Mouse (Mus musculus) spleen, adult 12 weeks (tissue): ENCODE measurements at regions not wholly inside any gene's neighbourhood (a gene's known extent, or its start where the extent isn't known, plus 50 kb on each side); places are given as distances from the start of the nearest gene placed in this dataset.

Experiments used
- DNase-seq: peaks from one replicate; pipeline ENCODE4 v3.0.0; 2022; ENCODE audit warnings: low spot score

DNA sequence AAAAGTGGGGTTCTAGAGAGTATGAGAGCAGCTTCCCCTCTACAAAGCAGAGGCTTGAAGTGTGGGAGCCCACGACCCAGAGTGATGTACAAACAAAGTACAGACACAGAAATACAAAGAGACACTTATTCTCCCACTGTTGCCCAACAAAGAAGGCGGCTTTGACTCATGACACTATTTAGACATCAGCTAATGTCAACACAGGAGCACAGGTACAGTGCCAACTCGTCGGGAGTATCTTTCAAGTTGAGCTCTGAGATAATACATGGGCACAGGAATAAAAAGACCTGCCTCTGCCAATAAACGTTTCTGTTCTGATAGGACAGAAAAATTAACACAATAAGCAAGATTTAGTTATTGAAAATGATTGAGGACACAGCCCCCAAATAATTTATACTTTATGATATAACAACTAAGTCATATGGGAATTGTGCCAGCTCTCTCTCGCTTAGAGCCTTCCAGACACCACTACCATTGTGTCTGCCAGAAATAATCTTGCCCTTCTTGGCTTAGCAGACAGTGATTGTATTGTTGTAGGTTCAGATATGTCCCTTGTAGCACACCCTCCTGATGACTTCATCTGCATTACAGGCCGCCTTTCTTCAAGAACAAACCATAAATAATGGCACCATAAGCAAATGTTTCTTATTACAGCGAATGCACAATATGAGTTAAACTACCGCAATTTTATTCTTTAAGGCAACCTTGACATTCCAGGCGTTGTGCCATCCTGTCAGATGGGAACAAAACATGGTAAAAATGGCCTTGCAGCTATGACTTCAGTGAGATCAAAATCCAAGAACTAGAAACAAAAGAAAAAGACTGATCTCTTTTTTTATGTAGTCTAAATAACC lies 561.1 kb downstream of the Adgrl2 start:
- DNase-seq: no peak

DNA sequence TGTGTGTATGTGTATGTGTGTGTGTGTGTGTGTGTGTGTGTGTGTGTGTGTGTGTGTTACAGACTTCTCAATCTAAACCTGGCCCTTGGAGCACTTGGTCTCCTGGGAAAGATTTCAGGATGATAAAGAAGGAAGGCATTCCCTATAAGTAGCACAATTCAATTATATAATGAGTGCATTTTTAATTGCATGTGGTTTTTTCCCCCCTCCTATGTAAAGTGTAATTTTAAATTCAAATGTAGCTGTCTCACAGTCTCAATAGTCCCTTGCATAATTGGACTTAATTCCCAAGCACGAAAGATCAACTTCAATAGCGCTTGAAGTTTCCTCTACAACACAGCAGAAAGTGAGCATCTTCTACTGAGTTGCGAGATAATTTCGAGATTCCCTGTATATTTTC lies 566.3 kb downstream of the Adgrl2 start:
- DNase-seq: no peak

DNA sequence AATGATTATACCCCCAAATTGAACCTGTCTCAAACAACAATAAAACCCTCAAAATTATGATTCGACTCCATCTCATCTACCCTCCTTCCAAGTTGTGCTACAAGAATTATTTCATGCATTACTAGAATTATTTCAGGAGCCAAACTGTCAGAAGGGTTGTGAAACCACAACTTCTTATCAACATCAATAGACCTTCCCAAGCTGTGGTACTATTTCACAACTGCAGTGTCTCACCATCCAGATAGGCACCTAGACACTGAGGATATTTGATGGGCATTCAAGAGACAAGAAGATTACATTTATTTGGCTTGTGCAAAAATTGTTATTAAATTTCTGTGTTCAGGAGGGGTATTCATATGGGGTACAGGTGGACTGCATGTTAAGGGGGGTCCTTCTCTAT lies 567.0 kb downstream of the Adgrl2 start:
- no peak for DNase-seq

DNA sequence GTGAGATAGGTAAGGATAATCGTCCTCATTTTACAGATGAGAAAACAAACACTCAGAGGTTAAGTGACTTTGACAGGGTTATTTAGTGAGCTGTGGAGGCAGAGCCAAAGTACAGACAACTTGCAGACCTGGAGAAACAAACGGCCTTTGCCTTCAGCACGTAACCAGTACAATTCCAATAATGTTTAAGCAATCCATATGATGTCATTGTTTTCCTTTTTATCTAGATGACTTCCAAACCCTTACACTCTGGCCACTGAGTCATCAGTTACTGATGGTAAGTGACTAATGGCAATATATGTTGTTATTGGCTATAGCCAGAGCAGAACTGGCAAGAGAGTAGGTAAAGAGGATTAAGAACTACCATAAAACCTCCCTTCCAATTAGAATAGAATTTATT lies 567.6 kb downstream of the Adgrl2 start:
- no peak for DNase-seq

DNA sequence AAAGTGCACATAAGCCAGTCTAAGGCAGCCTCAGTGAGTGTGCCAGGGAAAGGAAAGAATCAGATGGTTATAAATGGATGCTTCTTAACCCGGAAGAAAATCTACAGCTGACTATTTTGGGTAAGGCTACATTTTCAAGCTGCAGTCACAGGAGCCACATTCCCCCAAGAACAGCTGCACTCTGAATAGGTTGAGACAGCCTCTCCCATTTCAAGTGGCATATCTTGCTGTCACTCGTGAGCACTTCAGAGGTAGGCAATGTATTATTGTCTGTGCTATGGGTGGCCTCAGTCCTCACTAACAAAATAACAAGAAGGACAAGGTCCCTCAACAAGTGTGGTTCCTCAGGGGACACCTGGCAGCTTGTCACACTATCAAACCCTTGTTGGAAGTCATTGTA lies 568.1 kb downstream of the Adgrl2 start:
- no peak for DNase-seq

DNA sequence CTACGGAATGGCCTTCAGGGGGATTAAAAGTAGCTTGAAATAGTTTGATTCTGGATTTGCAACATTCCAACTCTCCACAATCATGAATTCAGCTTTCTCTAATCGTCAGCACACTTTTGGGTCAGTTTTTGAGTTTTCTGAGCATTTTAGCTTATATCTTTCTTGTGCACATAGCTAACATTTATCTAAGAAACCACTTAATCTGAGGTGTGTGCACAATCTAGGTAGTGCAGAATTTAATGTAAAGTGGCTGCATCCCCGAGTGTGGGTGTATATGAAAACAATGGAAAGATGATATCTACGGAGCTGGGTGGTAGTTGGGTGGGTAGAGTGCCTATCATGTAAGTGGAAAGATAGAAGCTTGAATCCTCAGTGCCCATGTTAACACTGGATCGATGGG lies 570.1 kb downstream of the Adgrl2 start:
- DNase-seq: no peak

DNA sequence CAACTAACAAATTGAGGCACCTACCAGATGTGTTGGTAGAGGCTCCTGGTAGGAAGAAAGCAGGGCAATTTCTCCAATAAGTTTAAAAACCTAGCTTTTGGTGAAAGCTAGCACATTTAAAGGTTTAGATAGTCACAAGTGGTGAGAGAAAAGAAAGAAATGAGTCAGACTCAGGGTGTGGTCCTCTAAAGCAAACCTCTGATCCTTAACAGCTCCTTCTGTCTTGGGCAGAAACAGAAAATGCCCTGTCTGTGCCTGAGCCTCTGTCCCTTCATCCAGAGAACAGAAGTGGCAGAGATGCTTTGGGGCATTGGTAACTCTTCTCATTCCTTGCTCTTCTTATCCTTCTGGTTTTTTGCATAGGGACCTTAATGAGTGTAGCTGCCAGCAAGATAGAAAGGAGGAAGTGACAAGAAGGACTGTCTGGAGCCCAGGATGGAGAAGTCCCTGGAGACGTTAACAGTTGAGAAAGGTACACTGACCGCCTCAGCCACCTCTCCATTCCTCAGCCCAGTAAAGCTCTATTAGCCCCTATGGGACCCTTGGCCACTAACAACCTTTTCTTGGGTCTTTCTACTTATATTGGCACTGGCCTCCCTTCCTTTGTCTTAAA lies 570.8 kb downstream of the Adgrl2 start:
- no peak for DNase-seq

DNA sequence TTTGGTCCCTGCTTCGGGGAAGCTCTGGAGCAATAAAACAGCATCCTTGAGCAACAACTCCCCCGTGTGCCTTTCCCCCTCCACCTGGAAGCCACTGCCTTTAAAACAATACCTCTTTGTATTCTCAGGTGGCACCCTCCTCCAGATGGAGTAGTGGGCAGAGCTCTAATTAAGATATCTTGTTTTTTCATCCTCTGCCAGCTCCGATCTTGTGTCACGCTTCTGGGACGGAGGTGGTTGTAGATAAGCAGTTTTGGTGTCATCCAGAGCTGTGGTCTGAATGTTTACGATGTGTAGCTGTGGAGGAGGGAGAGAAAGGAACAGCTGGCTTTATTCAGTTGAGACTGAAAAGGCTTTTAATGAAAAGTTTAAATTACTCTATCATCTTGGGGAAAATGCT lies 572.3 kb downstream of the Adgrl2 start:
- no peak for DNase-seq

DNA sequence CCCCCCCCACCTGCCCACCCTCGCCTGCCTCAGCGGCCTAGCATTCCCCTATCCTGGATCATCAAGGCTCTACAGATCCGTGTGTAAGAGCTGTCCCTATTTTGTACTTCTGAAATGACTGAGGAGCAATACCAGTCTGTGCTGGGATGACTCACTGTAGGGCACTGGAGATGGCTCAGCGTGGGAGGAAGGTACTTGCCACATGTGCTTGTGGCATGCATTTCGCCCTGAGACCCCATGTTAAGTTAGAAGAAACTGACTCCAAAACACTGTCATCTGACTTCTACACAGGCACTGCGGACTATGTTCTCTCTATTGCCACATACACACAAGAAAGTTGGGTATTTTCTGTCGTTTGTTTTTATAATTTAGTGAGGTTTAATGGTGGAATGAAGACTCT lies 574.9 kb downstream of the Adgrl2 start:
- no peak for DNase-seq

DNA sequence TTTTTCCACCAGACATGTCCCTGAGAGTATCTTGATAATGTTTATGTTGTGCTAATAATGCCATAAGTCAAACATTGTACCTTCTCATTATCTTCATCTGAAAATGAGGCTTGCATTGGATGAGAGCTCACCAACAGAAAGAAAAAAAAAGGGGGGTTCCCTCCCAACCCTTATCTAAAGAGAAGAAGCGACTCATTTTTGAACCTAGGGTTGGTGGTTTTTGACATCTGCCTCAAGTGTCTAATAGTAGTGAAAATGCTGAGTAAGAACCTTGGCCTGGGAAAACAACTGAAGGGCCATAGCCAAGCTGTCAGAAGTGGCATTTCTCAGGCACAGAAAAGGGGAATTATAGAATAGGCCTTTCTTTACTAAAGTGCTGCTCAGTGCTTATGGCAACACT lies 577.3 kb downstream of the Adgrl2 start:
- no peak for DNase-seq

DNA sequence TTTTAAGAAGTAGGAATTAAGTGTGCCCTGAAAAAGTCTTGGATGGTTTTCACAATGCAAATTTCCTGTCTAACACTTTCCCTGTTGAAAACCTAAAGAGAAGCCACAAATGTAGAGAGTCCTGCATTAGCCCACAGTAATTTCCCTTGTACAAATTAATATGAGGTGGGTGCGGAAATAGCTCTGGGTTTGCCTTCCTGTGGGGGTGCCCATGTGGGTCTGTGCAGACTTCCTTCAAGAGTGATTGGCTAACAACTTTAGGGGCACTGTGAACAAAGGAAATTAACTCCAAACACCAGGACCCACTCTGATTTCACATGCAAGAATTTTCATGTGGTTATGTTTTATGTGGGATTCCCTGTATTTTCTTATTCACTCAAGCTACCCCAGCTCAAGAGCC lies 578.2 kb downstream of the Adgrl2 start:
- DNase-seq: no peak

DNA sequence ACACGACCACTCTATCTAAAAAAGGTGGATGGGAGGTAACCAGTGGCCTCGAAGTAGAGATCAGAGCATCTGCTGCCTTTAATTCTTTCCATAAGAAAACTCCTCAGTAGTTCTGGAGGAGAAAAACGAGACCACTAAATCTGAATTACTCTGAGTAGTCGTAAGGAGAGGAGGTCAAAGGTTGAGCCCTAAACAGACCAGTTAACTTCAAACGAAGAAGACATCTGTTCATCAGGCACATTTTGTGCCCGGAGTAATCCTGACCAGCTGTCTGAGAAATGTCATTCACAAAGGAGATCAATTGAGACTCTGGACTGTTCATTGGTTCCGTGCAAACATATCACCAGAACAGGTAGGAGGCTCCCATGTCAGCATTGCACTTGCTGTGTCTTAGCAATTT lies 592.0 kb downstream of the Adgrl2 start:
- DNase-seq: no peak

DNA sequence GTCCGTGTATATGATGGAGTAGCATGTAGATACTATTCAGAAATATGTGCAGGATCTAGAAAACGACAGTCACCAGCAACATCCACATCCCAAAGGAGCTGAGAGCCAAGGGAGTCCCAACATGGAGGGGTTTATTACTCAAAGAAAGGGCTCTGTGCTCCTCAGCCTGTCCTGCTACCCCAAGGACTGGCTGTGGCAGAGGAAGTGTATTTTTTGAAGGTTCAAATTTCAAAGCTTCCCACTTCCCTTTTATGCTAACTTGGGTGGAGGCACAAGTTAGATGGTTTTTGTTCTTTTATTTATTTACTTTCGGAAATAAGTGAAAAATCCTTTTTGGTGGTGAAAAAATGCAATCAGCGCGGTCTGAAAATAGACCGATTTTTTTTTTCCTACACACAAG lies 602.8 kb downstream of the Adgrl2 start:
- no peak for DNase-seq

DNA sequence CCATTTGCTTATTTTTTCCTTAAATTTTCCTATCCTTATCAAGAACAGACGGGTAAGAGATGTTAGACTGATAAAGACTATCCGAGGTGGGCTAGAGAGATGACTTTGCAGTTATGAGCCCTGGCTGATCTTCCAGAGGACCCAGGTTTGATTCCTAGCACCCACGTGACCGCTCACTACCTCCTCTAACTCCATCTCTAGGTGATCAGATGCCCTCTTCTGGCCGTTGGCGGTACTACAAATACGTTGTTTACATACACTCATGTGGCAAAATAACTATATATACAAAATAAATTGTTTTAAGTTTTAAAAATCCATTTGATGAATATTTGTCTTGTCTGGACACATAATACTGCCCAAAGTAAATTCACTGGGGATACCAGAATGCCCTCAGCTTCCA lies 604.6 kb downstream of the Adgrl2 start:
- DNase-seq: no peak

DNA sequence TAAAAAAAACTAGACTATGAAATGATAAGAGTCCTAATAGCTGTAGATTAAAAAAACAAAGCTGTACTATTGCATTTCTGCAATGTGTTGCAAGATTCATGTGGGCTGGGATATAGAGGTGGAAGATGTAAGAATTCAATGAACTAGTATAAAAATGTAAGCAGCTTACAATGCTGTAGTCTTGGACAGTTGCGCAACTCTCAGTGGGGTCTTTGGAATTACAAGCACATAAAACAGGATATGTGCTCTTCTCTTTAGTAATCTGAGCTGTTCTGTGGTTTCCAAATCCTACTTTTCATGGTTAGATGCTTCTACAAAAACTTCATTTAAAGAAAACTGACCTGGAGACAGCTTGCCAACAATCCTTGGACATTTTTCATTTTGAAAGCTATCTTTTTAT lies 609.3 kb downstream of the Adgrl2 start:
- no peak for DNase-seq

DNA sequence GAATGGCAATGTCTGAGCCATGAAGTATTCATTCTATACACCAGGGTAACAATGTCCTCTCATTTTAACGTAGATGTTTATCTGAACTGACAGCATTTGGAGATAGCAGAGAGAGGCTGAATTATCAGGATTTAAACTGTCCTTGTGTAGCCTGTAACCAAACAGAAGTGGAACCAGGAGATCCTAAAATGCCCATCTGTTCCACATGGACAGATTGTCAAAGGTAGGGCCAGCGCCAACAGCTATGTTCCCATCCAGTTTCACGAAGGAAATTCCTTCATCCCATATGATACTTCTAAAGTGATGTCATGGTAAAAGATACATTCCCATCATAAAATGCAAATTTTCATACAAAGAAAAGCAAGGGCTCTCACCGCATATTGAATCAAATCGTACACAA lies 627.0 kb downstream of the Adgrl2 start:
- DNase-seq: no peak

DNA sequence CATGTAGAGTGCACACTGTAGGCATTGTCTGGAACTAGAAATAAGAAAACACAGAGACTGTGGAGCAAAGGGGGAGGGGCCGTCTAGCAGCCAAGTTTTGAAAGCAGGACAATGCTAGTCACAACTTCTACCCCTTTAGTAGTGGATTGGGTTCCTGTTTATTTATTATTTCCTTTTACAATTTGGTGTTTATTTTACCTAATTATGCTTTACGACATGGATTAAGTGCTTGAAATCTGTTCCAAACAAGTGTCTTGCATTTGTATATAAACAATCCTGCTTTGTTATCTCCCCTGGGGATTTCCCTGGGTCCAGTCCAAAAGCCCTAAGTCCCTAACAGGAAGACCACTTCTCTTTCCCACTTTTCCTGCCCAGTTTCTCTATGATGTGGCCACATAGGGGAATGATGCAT lies 627.9 kb downstream of the Adgrl2 start:
- DNase-seq: no peak

DNA sequence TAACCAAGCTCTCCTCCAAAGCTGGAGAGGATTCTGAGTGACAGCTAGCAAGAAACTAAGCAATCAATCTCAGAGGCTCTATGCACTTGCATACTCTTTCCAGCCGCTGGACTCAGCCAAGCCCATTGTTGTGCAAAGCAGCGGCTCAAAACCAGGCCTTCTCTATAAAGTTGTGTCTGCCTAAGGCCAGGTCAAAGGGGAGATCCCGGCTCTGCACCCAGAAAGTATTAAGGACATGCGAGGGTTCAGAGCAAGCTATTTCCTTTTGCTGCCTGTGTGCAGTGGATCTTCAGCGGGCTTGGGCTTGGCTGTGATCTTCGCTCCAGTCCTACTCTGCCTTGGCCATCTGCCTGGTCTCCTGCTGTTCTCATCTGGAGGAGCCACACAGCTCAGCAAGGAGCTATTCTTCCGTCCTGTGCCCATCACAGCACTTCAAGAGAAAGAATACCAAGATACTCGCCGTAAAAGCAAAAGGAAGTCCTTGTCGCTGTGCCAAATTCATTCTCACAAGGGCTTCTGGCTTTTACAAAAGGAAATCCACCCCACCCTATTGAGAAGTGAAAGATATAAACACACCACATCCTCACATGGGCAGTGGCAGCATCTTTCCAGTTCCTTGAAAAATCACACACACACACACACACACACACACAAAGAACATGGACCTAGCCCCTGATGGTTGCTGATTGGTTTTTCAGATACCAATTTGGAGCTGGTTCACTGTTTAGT lies 646.6 kb downstream of the Adgrl2 start:
- no peak for DNase-seq

DNA sequence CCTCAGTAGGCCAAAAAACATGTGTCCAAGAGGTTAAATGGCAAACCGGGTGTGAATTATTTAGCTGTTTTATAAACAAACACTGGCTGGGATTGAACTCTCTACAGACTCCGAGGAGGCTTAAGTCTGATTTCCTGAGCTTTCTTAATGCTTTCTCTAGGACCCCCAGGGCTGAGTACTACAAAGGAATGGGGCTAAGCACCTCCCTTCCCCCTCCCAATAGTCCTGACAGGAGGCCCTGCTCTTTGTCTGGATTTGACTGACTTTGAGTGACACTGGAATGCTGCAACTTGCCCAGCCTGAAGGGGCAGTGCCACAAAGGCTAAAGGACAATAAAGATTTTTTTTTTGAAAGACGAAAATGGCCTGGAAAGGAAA lies 647.1 kb downstream of the Adgrl2 start:
- no peak for DNase-seq

DNA sequence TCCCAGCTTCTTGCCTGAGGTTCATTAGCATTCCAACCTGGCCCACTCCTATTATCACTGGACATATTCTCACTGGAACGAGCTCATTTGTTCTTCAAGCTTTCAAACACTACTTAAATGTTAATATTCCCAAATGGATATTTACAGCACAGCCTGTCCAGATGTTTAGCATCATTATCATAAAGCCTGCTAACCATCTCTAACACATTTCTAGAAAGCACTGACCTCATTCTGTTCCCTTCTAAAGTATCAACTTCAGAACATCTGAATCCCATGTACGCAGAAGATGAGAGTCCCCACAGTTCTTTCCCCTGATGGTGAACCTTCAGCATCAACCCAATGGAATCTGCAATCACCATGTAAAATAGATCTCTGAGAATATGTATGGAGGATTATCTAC lies 651.1 kb downstream of the Adgrl2 start:
- DNase-seq: no peak

DNA sequence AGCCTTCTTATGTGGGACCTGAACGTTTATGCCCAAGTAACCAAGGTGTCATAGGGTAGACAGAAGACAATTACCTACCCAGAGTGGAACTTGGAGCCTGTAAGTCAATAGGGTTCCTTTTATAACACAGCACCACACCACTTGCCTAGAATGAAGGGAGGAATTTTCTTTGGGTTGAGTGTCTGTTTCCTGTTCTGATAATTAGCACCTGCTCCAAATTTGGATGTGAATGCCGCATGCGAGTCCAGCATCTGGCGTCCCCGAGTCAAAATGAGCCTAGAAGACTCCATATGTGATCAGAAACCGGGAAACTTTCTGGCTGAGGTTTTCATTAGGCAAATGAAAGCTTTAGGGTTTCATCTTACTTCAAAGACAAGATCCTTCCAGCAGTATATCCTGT lies 653.7 kb downstream of the Adgrl2 start:
- DNase-seq: no peak

DNA sequence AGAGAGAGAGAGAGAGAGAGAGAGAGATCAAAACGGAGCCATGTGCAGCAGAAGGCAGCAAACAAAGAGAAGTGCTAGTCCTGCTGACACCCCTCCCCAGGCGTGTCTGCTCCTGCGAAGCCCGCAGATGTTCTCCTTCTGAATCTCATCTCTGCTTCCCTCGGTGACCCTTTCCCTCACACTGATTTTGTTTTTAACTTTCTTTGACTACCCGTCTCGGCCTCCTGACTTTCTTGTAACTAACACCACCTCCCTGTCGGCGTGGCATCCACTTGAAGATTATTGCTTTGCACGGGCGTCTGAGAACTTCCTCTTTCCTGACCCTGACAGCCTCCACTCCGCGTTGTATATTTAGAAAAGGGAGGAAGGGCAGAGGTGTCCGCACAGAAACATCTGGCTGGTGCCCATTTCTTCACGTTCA lies 654.3 kb downstream of the Adgrl2 start:
- DNase-seq: no peak

DNA sequence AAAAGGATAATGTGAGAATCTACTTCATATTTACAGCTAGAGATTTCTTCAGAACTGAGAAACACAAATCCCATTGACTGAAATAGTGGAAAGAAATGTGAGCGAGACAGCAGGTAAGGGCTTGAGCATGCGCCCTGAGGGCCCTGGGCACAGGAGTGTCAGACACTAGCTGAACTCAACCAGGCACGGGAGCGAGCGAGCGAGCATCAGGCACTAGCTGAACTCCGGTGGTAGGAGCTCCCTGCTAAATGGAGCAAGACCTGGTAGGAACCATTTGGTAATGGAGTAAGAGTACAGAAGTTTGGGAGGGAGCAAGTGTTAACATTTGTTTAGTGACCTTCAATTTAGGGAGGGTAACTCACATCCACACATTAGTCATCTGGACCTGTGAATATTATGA lies 654.7 kb downstream of the Adgrl2 start:
- DNase-seq: no peak
